Mouse (Mus musculus) heart, embryonic 16.5 days (tissue): ENCODE data around the gene Mllt6. TPM values are rescaled to one million over a fixed set of nuclear protein-coding genes. Genes with fewer than 3 reads are reported as not detected.

Experiments
- ATAC-seq: fragments of 200-750 bp; cut with Nextera tagmentation; replicated peaks from 2 replicates; pipeline ENCODE4 v1.8.0; 2017; ENCODE audit warnings: moderate number of reproducible peaks; ENCODE audit not compliant: insufficient read depth, low FRiP score; ENCODE audit errors: extremely low read depth
- H3K27ac ChIP-seq: fragments of 300-500 bp; sonication (generic); 2 replicates; pipeline ENCODE4 v1.5.1; 2014; ENCODE audit warnings: mild to moderate bottlenecking, low read length, control low read depth, moderate library complexity
- H3K27me3 ChIP-seq: fragments of 300-500 bp; sonication (generic); 2 replicates; pipeline ENCODE4 v1.6.1; 2014; ENCODE audit warnings: low read length, mixed read lengths; ENCODE audit not compliant: control insufficient read depth, insufficient read depth
- H3K36me3 ChIP-seq: fragments of 300-500 bp; sonication (generic); 2 replicates; pipeline ENCODE4 v1.6.1; 2014; ENCODE audit not compliant: control insufficient read depth, insufficient read depth
- H3K4me1 ChIP-seq: fragments of 300-500 bp; sonication (generic); 2 replicates; pipeline ENCODE4 v1.6.1; 2014; ENCODE audit warnings: low read length, mixed read lengths; ENCODE audit not compliant: control insufficient read depth, insufficient read depth
- H3K4me2 ChIP-seq: fragments of 300-500 bp; sonication (generic); 2 replicates; pipeline ENCODE4 v1.6.1; 2014; ENCODE audit warnings: low read depth, mild to moderate bottlenecking, control low read depth, low read length
- H3K4me3 ChIP-seq: fragments of 300-500 bp; sonication (generic); 2 replicates; pipeline ENCODE4 v1.5.1; 2014; ENCODE audit warnings: mild to moderate bottlenecking, control low read depth, low read length
- H3K9ac ChIP-seq: fragments of 300-500 bp; sonication (generic); 2 replicates; pipeline ENCODE4 v1.6.1; 2014; ENCODE audit warnings: low read length, control low read depth
- H3K9me3 ChIP-seq: fragments of 300-500 bp; sonication (generic); replicated peaks from 2 replicates; pipeline ENCODE4 v1.6.1; 2016; ENCODE audit warnings: low read length; ENCODE audit not compliant: control insufficient read depth
- WGBS: fragments of 180-500 bp; shearing (Covaris S2); extraction: QIAGEN DNeasy Blood & Tissue Kit; methylation state at CpG from one replicate; pipeline ENCODE4 v1.1.7; 2014; 5-methylcytosine and 5-hydroxymethylcytosine counted together
- polyA plus RNA-seq: library from polyadenylated mRNA; unstranded; fragments of >200 nt; fragmentation: Nextera tagmentation; extraction: Ambion mirVana; gene quantifications from 2 replicates; pipeline ENCODE4 v1.2.1, GENCODE M21; 2015

Mllt6 gene
- polyA plus RNA-seq, 1 experiment from 2014 or later: 2.1 TPM

DNA sequence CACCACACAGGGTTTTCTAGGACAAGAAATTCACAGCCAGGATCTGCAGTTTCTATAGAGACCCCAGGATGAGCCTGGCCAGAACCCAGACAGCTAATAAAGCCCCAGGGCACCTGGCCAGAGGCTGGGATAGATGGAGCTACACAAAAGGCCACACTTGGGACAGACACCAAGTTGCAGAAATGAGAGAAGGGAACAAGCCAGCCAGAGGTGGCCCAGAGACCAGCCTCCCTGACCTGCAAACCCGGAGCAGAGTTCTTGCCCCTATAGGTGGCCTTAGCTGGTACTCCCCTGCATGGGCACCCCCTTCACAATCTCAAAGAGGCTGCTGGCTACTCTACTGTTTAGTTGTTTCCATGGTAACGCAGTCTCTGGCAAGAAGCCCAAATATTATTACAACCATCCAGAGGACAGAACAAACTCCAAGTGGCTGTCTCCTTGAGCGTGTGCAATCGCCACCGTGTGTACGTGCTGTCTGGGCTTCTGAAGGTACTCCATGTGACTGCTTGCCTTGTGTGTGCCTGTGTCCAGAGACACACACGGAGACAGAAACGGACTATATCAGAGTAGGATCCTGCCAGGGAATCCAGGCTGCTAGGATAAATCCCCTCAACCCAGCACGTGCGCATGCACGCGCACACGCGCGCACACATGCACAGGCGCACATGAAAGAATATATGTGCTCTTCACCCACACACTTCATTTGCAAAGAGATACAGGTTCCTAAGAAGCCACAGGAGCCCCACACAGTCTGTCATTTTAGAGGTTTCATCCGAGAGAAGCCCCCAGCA is 31.9 kb downstream of the Mllt6 start:
- Histone ChIP-seq H3K9ac (peak overlapping the region; percentile 65), H3K36me3 (peaks cover 28% of the 10 kb centered on the region), H3K27me3 (no peaks in the 10 kb centered on the region), H3K27ac (peak overlapping the region; percentile 93), H3K9me3 (no peaks in the 10 kb centered on the region), H3K4me1 (peaks cover 42% of the 10 kb centered on the region), H3K4me2 (peak overlapping the region; percentile 50), H3K4me3 (0 out of 2 replicates have a peak overlapping the region, but pooled peaks have one; percentile 6)
- ATAC-seq: peak; percentile 49
- 49% methylated on average over 17 of the region's 17 CpGs for WGBS

DNA sequence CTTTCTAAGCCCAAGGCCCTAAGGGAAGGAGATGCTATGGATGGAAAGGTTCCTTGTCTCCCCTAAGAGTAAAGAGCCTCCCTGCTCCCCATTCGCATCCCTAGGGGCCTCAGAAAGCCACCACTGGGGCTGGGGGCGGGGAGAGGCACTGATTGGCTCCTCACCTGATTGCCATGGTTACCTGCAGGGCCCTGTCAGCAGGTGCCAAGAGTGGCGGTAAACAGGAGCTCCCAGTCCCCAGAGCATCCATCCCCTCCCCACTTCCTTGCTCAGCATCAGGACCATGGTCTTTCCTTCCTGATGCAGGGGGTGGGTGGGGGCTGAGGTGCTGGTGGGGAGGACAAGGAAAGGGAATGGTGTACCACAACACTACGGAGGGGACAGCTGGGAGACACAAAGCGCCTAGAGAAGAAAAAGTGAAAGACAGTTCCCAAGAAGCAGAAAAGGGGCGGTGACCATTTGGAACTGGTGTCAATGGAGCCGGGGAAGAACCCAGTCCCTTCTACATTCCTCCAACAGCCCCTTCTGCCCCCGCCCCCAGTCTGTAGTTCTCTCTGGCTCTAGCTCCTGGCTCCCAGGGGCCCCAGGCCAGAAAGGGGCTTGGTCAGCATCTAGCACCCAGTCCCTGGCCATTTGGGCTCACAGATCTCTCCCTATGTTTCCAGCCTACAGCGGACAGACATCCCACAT is 32.6 kb downstream of the Mllt6 start:
- Histone ChIP-seq H3K9ac (peak overlapping the region; percentile 65), H3K4me3 (peak overlapping the region; percentile 8; the same call in 1 of the 2 replicates), H3K27ac (peak overlapping the region; percentile 93), H3K9me3 (no peaks in the 10 kb centered on the region), H3K4me2 (peak overlapping the region; percentile 50), H3K27me3 (no peaks in the 10 kb centered on the region), H3K4me1 (peaks cover 45% of the 10 kb centered on the region), H3K36me3 (peaks cover 21% of the 10 kb centered on the region)
- no peak for ATAC-seq
- WGBS: 56% methylated on average over 9 of the region's 9 CpGs

DNA sequence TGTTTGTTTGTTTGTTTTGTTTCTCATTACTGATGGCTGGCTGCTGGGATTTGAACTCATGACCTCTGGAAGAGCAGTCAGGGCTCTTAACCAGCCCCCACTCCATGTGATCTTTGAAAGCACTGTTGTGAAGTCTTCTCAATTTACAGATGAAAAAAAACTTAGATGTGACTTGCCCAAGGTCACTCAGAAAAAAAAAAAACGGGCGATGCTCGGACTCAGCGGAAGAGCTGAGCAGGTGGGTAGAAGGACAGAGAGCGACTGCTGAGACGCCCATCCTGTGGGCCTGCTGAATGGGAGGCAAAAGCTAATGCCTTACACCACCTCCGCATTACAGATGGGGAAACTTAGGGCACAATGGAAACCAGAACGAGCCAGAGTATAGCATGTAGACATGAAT is 33.5 kb downstream of the Mllt6 start:
- ATAC-seq: no peak
- Histone ChIP-seq H3K36me3 (peaks cover 13% of the 10 kb centered on the region), H3K27me3 (no peaks in the 10 kb centered on the region), H3K4me2 (no peak overlapping the region; the same call in 1 of the 2 replicates), H3K4me1 (peaks cover 53% of the 10 kb centered on the region), H3K9me3 (no peaks in the 10 kb centered on the region), H3K4me3 (no peak overlapping the region), H3K9ac (no peak overlapping the region; the same call in 1 of the 2 replicates), H3K27ac (peak overlapping the region; percentile 93)
- 86% methylated on average over 8 of the region's 8 CpGs for WGBS

GRCm38 (mm10) chr11:97697199-97697890 is 34.1 kb downstream of the Mllt6 start:
- H3K36me3 ChIP-seq: peaks cover 6% of the 10 kb centered on the region
- H3K4me3 ChIP-seq: peak overlapping the region; percentile 95
- H3K4me2 ChIP-seq: peak overlapping the region; percentile 93
- peak overlapping the region; percentile 97 for H3K9ac ChIP-seq
- H3K9me3 ChIP-seq: no peaks in the 10 kb centered on the region
- no peaks in the 10 kb centered on the region for H3K27me3 ChIP-seq
- 45% methylated on average over 11 of the region's 11 CpGs for WGBS
- no peak for ATAC-seq
- H3K27ac ChIP-seq: peak overlapping the region; percentile 97
- peaks cover 58% of the 10 kb centered on the region for H3K4me1 ChIP-seq

- peaks cover 58% of the 10 kb centered on the region for H3K4me1 ChIP-seq
- H3K27me3 ChIP-seq: no peaks in the 10 kb centered on the region
- WGBS: 3% methylated on average over 14 of the region's 14 CpGs
- H3K36me3 ChIP-seq: peaks cover 1% of the 10 kb centered on the region; the same call in 1 of the 2 replicates
- H3K9ac ChIP-seq: peak overlapping the region; percentile 97
- no peaks in the 10 kb centered on the region for H3K9me3 ChIP-seq
- H3K4me3 ChIP-seq: peak overlapping the region; percentile 95
- H3K27ac ChIP-seq: peak overlapping the region; percentile 97
- ATAC-seq: no peak
- peak overlapping the region; percentile 93 for H3K4me2 ChIP-seq
Observed at GRCm38 (mm10) chr11:97697891-97698529, 34.8 kb downstream of the Mllt6 start.

DNA sequence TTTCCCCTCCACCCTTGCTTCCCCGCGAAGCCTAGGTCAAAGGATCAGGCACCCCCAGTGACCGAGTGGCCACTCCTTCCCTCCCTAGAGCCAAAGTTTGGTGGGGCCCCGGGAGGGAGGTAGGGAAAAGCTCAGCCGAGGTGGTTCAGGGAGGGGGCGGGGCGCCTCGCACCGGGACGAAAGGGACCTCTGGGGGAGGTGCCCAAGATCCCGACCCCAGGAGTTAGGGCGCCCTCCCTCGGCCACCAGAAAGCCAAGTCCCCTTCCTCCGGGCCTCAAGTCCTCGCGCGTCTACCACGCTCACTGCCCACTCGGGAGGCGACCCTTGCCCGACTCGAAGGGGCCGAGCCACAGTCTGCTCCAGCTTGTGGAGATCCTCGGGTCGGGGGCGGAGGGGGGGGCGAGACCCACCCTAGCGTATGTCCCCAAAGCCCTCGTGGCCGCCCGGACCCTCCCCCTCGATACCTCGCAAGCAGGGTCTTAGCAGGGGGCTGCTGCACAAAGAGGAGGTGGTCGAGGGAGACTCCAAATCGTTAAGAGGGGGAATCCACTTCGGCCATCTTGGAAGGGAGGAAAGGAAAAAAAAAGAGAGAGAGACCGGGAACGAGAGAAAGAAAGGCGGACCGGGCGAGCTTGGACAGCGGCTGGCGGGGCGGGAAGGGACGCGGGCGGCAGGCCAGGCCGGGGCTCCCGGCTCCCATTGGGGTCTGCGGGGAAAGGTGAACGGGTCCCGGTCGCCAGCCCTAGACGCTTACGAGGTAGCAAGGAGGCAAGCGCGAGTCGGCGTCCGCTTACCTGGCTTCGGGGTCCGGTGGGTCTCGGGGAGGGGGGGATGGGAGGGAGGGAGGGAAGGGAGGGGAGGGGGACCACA is 35.8 kb downstream of the Mllt6 start:
- peak; percentile 3; the same call in 1 of the 2 replicates for ATAC-seq
- WGBS: under 1% methylated on average over 61 of the region's 63 CpGs
- H3K27ac ChIP-seq: peak overlapping the region; percentile 97
- peaks cover 60% of the 10 kb centered on the region for H3K4me1 ChIP-seq
- H3K9ac ChIP-seq: peak overlapping the region; percentile 97
- peak overlapping the region; percentile 95 for H3K4me3 ChIP-seq
- peak overlapping the region; percentile 93 for H3K4me2 ChIP-seq
- no peaks in the 10 kb centered on the region for H3K36me3 ChIP-seq
- H3K27me3 ChIP-seq: no peaks in the 10 kb centered on the region
- H3K9me3 ChIP-seq: no peaks in the 10 kb centered on the region

- H3K9me3 ChIP-seq: no peaks in the 10 kb centered on the region
- peak overlapping the region; percentile 97 for H3K27ac ChIP-seq
- peak overlapping the region; percentile 97 for H3K9ac ChIP-seq
- H3K4me1 ChIP-seq: peaks cover 59% of the 10 kb centered on the region
- no peaks in the 10 kb centered on the region for H3K27me3 ChIP-seq
- H3K36me3 ChIP-seq: no peaks in the 10 kb centered on the region
- peak; percentile 50 for ATAC-seq
- peak overlapping the region; percentile 95 for H3K4me3 ChIP-seq
- H3K4me2 ChIP-seq: peak overlapping the region; percentile 93
- 0% methylated on average over 5 of the region's 9 CpGs for WGBS
Observed at GRCm38 (mm10) chr11:97699626-97700002, 36.4 kb downstream of the Mllt6 start.
